Mouse (Mus musculus) lung, adult 2 months (tissue): ENCODE measurements around the gene Mcm2. TPM values are rescaled to one million over a fixed set of nuclear protein-coding genes. Genes with fewer than 3 reads are reported as not detected.

Experiments used
- DNase-seq: peaks from one replicate; pipeline ENCODE4 v3.0.0; 2022
- H3K4me1 ChIP-seq: fragments of 200-500 bp; 2 replicates; pipeline ENCODE4 v1.6.1; 2011; ENCODE audit warnings: low read length; ENCODE audit not compliant: control insufficient read depth, insufficient read depth
- H3K4me3 ChIP-seq: fragments of 200-500 bp; replicated peaks from 2 replicates; pipeline ENCODE3; 2011; ENCODE audit warnings: low read depth, mild to moderate bottlenecking, control low read depth, low read length; ENCODE audit errors: extremely low read depth
- CTCF ChIP-seq: fragments of 200-500 bp; IDR thresholded peaks from 2 replicates; pipeline ENCODE4 v1.5.1; 2011; ENCODE audit warnings: mild to moderate bottlenecking, low read length, control low read depth; ENCODE audit not compliant: insufficient read depth
- POLR2A ChIP-seq: fragments of 200-500 bp; IDR thresholded peaks from 2 replicates; pipeline ENCODE4 v1.6.1; 2011; ENCODE audit warnings: low read depth, mild to moderate bottlenecking, control low read depth, low read length, borderline replicate concordance; ENCODE audit errors: extremely low read depth
- WGBS: fragments of 180-500 bp; shearing (Covaris S2); methylation state at CpG from one replicate; pipeline ENCODE4 v1.1.7; 2018; 5-methylcytosine and 5-hydroxymethylcytosine counted together
- polyA plus RNA-seq: library from polyadenylated mRNA; depleted of rRNA; stranded (reverse); fragments of >200 nt; gene quantifications from 2 replicates; pipeline ENCODE4 v1.2.3, GENCODE M21; 2012

The Mcm2 gene
- polyA plus RNA-seq, 1 experiment: 11.1 TPM

DNA sequence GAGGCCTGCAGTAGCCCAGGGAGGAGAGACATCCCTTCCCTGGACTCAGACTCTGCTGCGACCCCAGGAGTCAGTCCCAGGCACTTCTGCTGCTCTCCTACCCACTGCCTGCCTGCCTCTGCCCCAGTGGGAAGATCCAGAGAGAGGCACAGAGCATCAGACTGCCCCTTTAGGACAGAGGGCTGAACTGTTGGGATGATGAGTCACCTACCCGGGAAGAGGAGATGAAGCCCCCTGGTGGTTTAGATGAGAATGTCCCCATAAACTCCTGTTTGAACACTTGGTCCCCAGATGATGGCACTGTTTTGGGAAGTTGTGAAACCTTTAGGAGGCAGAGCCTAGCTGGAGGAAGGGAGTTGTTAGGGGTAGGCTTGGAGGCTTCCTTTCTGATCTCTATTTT, 37.7 kb downstream of the Mcm2 start:
- H3K4me3 ChIP-seq: no peak overlapping the region
- no peak for DNase-seq
- TF ChIP-seq CTCF (peak; percentile 39), POLR2A (no peak)
- 15% methylated on average over 2 of the region's 2 CpGs for WGBS
- no peaks in the 10 kb centered on the region for H3K4me1 ChIP-seq

DNA sequence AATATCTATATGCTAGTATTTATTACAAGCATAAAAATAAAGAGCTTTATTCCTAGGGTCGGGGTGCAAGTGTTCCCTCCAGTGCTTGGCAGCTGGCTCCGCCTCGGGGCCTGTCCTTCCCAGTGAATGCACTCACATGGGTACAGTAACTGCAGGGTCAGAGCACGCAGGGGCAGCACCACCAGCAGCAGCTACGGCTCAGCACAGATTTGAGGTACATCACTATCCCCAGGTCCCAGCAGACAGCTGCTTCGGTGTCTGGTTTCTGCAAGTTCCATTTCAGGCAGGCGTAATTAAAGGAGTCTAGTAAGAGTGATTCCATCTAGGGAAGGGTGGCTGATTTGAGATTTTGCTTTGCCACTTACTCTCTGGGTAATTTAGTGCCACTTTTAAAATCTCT, 40.2 kb downstream of the Mcm2 start:
- Histone ChIP-seq H3K4me1 (no peaks in the 10 kb centered on the region), H3K4me3 (no peak overlapping the region)
- TF ChIP-seq CTCF: no peak
- no peak for TF ChIP-seq POLR2A
- no peak for DNase-seq
- 82% methylated on average over 7 of the region's 7 CpGs for WGBS

DNA sequence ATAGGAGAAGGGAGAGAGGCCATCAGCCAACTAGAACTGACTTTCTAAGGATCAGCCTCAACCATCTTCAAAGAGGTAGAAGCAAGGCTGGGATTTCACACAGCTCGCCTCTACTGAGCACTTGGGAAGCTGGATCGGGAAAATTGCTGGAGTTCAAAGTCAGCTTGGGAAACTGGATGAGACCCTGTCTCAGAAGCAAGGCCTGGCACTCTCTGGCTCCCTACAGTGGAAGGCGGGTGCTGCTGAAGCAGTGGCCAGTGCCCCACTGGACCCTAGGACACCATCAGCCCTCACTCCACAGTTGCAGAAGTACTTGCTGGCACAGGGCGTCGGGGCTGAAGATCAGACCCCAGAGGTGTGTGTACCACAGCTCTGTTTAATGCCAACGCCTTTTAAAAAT, 40.8 kb downstream of the Mcm2 start:
- no peak for DNase-seq
- TF ChIP-seq CTCF: no peak
- no peak for TF ChIP-seq POLR2A
- H3K4me3 ChIP-seq: no peak overlapping the region
- H3K4me1 ChIP-seq: no peaks in the 10 kb centered on the region
- 81% methylated on average over 6 of the region's 6 CpGs for WGBS

DNA sequence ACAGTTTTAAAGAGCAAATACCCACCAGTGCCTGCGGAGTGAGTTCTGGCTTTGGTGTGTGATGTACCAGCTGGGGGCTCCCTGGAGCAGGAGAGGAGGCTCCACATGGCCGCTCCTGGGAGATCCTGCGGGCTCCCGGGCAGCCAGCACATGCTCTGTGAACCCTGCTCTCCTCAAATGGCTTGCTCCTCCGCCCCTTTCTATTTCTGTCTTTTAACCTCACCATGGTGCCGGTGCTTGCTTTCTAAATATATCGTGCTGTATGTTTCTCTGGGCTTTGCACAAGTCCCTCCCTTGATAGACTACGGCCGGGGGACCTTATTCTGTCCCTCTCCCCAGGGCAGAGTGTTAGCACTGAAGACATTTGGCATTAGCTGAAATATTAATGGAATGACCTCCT, 41.3 kb downstream of the Mcm2 start:
- 27% methylated on average over 9 of the region's 9 CpGs for WGBS
- no peak for TF ChIP-seq POLR2A
- no peak for TF ChIP-seq CTCF
- DNase-seq: no peak
- no peaks in the 10 kb centered on the region for H3K4me1 ChIP-seq
- no peak overlapping the region for H3K4me3 ChIP-seq

DNA sequence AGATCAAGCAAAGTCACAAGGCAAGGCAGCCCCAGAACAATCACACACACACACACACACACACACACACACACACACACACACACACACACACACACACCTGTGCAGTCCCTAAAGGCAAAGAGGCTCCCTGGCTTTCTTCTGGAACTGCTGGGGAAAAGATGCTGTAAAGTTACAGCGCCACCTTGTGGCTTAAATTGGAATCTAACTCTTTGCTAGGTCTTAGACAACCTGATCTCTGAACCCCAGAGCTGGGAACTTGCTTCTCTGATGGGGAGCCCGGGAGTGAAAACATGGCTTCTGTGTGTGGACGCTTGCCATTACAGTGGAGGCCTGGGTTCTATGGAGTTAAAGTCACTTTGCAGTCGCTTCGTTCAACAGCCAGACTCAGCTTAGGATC, 42.9 kb downstream of the Mcm2 start:
- H3K4me1 ChIP-seq: no peaks in the 10 kb centered on the region
- TF ChIP-seq CTCF (no peak), POLR2A (no peak)
- 26% methylated on average over 5 of the region's 5 CpGs for WGBS
- DNase-seq: peak; percentile 34
- H3K4me3 ChIP-seq: no peak overlapping the region

DNA sequence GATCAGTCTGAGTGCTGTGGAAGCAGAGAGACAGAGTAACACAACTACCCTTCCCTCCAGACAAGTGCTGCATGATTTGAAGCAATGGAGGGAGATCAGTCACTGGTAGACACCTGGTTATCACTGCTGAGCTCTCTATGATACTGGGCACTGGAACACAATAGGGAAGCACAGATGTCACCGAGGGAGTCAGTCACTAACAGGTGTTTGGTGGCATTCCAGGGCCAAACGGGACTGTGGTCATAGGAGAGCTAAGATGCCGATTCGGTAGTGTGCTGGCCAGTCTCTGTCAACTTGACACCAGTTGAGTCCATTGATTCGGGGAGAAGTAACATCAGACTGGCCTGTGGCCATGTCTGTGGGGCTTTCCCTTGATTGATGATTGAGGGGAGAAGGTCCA, 44.1 kb downstream of the Mcm2 start:
- 72% methylated on average over 5 of the region's 5 CpGs for WGBS
- TF ChIP-seq POLR2A: no peak
- no peak for TF ChIP-seq CTCF
- Histone ChIP-seq H3K4me1 (no peaks in the 10 kb centered on the region), H3K4me3 (no peak overlapping the region)
- no peak for DNase-seq

DNA sequence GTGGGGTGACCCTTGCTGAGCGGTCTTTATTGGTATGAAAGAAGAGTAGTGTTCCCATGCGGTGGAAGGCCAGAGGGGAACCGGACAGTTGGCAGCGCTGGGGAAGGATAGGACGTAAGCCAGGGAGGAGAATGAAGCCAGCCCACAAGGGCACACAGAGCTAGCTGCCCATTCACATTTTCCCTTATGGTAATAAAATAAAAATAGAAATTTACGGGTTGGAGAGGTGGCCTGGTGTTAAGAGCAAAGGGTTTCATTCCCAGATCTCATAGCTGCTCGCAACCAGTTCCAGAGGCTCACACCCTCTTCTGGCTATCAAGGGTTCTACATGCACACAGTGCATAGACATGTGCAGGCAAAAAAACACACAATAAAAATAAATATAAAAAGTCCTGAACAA, 48.5 kb downstream of the Mcm2 start:
- H3K4me3 ChIP-seq: no peak overlapping the region
- no peak for TF ChIP-seq CTCF
- no peak for TF ChIP-seq POLR2A
- 81% methylated on average over 7 of the region's 7 CpGs for WGBS
- no peak for DNase-seq
- no peaks in the 10 kb centered on the region for H3K4me1 ChIP-seq

DNA sequence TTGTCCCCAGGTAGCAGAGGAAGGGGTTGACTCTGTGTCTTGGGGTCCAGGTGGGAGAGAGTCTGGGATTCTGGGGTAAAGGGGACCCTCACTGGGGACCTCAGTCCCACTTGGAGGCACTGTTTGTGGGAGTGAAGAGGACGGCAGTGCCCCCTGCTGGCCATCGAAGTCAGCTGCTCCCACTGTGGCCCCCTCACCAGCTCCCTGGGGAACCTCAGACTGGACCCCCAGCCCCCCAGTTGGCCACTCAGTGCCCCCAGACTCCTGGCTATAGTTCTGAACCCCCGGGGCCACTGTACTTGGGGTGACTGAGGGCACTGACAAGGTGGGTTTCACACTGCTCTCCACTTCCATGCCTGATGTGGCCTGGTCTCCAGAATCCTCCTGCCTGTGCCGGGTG, 49.3 kb downstream of the Mcm2 start:
- H3K4me3 ChIP-seq: no peak overlapping the region
- TF ChIP-seq CTCF: peak; percentile 57
- TF ChIP-seq POLR2A: no peak
- DNase-seq: peak; percentile 42
- H3K4me1 ChIP-seq: no peaks in the 10 kb centered on the region
- 57% methylated on average over 4 of the region's 4 CpGs for WGBS

DNA sequence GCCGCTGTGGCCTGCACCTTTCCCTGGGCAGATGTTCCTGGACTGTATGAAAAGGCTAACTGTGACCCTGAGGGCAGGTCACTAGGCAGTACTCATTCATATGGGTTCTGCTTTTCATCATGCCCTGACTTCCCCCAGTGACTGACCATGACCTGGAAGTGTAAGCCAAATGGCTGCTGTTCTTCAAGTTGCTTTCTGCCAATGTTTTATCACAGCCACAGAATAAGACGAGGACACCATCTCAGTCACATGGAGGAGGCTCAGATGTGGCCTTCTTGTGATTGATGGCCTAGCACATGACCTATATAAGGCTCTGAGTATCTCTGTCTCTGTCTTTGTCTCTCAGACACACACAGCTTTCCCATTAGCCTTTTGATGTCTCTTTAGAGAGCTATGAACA, 51.0 kb downstream of the Mcm2 start:
- Histone ChIP-seq H3K4me1 (no peaks in the 10 kb centered on the region; the same call in 1 of the 2 replicates), H3K4me3 (no peak overlapping the region)
- TF ChIP-seq POLR2A (no peak), CTCF (no peak)
- DNase-seq: no peak
- WGBS: 59% methylated on average over 2 of the region's 2 CpGs

DNA sequence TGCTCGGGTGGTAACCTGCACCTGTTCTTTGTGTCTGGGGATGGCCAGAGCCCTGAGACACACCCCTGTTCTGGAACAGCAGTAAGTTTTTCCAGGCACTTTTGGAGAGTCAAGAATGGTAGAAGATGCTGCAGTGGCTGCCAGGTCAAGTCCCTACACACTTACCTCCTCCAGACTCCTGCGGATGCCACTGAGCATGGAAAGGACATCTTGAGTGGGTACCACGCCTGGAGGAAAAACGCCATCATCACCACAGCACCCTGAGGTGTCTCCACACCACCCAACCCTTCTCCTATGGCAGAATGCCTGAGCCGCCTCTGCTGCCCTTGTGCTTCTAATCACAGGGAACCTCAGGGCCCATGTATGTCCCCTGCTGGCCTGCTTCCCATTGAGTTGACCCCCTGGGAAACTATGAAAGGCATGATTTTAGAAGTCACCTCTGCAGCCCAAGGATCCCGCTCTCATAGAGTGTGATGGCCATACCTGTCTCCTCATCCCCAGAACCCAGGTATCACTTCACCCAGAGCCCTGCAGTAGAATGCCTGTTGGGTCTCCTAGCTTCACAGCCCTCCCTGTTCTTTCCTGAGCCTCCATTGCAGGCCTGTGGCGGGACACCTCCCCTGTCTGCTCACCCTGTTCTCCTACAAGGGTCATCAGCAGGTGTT, 53.5 kb downstream of the Mcm2 start:
- peaks cover 5% of the 10 kb centered on the region for H3K4me1 ChIP-seq
- TF ChIP-seq CTCF (no peak), POLR2A (no peak)
- 90% methylated on average over 7 of the region's 7 CpGs for WGBS
- DNase-seq: no peak
- H3K4me3 ChIP-seq: no peak overlapping the region
